Mouse (Mus musculus): ENCODE measurements around the gene Mttp. TPM values are rescaled to one million over a fixed set of nuclear protein-coding genes. Genes with fewer than 3 reads are reported as not detected.
"Not testable (repeated sequence)": the region's sequence is repeated elsewhere in the genome, so short reads cannot be mapped to it uniquely, and the experiment has no call there.

The Mttp gene
- polyA plus RNA-seq, 1 experiment: 7.4 TPM

DNA sequence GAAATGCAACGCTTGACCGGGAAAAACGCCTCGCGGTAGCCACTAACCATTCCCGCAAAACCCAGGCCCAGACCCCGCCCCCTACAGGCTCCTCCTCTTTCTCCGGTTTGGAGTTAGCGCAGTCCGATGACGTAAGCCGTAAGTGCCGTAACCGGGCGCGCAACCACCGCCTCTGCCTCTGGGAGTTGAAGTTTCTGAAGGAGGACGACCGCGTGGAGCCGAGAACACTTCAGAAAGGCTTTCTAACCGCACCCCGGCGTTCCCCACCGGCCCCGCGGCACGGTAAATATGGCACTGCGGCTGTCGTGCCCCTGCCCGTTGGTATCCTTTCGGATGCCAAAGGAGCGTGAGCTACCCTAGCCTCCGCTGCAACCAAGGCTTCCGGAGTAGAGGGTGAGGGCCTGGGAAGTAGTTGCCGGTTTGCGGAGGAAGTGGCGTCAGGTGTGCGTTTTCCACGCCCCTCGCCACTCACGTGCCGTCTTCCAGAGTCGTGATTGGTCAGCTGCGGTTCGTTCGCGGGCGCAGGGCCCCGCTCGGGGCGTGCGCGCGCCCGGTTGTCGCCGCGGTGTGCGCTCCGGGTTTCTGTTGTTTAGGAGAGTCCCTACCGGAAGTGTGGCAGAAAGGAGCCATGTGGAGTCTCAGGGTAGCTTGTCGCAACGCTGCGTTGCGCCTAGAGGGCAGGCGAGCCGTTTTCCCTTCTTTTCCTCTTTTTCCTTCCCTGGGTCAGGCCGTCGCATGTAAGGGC, 1.3 kb downstream of the Mttp start, which contains the start of gene Trmt10a:
Gene Trmt10a (plus strand): TSS at position 134 of the 745 bp plus-strand sequence.
- Histone ChIP-seq H3K4me3 (replicated peaks; ENCODE audit: insufficient read depth, low read depth, low read length) (peak within 1 kb of the TSS; percentile 85), H3K27ac (ENCODE audit: insufficient read depth, low read length) (peak within 1 kb of the TSS; percentile 85), H3K4me1 (ENCODE audit: control insufficient read depth, insufficient read depth, low read length) (no peaks in the 10 kb centered on the region), H3K27me3 (ENCODE audit: control insufficient read depth, insufficient read depth, low read length) (no peaks in the 10 kb centered on the region)
- peak; percentile 81; the same call in 1 of the 2 replicates for TF ChIP-seq POLR2A (IDR thresholded peaks at IDR 0.05; ENCODE audit: borderline replicate concordance, insufficient read depth, low read length)
- TF ChIP-seq CTCF (IDR thresholded peaks at IDR 0.05; ENCODE audit: borderline replicate concordance, insufficient read depth, low read depth, low read length): no peak
- WGBS: under 1% methylated on average over 70 of the region's 70 CpGs
- DNase-seq: peak; percentile 99

DNA sequence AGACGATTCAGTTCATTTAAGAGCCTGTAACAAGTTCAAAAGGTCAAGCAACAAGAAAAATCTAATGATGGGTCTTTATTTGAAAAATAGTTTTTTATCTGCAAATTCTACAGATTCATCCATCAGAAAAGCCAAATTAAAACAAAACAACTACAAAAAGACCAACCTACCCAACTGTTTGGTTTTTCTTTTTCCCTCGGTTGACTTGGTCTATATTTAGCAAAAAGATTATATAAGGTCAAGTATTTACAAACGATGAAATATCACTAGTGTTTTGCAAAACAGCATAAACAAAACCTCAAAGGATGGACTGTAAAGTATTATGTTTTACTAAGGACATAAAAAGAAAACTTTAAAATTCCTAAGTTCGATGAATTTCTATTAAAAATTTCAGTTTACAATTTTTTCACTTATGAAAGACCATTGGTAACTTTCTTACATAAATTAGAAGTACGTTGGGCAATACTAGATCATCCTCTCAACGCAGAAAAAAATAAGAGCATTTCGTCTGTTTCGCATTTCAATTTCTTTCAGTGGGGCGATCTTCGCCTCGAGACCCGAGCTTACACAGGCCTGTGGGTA, 1.9 kb downstream of the Mttp start:
- TF ChIP-seq POLR2A (IDR thresholded peaks at IDR 0.05; ENCODE audit: borderline replicate concordance, insufficient read depth, low read length) (no peak), CTCF (IDR thresholded peaks at IDR 0.05; ENCODE audit: borderline replicate concordance, insufficient read depth, low read depth, low read length) (no peak)
- H3K4me3 ChIP-seq (replicated peaks; ENCODE audit: insufficient read depth, low read depth, low read length): peak overlapping the region; percentile 56
- 1% methylated on average over 12 of the region's 12 CpGs for WGBS
- peak overlapping the region; percentile 52; the same call in 1 of the 2 replicates for H3K27ac ChIP-seq (ENCODE audit: insufficient read depth, low read length)
- peak in 1 of 2 experiments; percentile 12 for DNase-seq
- no peaks in the 10 kb centered on the region for H3K27me3 ChIP-seq (ENCODE audit: control insufficient read depth, insufficient read depth, low read length)
- no peaks in the 10 kb centered on the region for H3K4me1 ChIP-seq (ENCODE audit: control insufficient read depth, insufficient read depth, low read length)

DNA sequence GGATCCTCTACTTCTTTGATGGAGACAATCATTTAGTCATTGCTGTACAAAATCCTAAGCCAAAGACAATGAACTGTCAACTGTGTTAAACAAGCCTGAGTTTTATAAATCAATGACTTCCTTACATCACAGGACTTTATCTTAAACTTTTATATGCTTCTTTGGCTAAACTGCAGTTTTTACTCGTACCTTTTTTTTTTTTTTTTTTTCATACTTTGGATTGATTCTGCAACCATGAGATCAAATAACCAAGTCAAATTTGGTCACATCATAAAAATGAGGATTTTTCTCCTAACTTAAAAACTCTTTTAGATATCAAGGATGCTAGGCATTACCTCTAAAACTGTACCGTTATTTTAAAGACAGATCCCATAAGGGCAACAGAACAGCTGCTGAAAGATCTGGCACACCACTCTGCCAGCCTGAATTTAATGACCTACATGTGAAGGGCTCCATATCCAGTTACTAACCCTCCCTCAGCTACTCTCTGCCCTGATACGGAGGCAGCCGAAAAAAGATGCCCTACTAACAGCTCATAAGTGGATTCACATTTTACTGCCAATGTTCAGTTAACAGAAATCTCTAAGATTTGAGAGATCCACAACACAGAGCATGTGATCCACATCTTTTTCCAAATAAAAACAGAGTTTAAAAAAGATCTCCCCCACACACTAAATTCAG, 2.6 kb downstream of the Mttp start:
- TF ChIP-seq POLR2A (IDR thresholded peaks at IDR 0.05; ENCODE audit: borderline replicate concordance, insufficient read depth, low read length) (no peak), CTCF (IDR thresholded peaks at IDR 0.05; ENCODE audit: borderline replicate concordance, insufficient read depth, low read depth, low read length) (no peak)
- no peaks in the 10 kb centered on the region for H3K4me1 ChIP-seq (ENCODE audit: control insufficient read depth, insufficient read depth, low read length)
- DNase-seq: peak in 1 of 2 experiments; percentile 38
- no peaks in the 10 kb centered on the region for H3K27me3 ChIP-seq (ENCODE audit: control insufficient read depth, insufficient read depth, low read length)
- H3K27ac ChIP-seq (ENCODE audit: insufficient read depth, low read length): peak overlapping the region; percentile 58
- no peak overlapping the region for H3K4me3 ChIP-seq (replicated peaks; ENCODE audit: insufficient read depth, low read depth, low read length)
- WGBS: 15% methylated on average over 4 of the region's 4 CpGs

DNA sequence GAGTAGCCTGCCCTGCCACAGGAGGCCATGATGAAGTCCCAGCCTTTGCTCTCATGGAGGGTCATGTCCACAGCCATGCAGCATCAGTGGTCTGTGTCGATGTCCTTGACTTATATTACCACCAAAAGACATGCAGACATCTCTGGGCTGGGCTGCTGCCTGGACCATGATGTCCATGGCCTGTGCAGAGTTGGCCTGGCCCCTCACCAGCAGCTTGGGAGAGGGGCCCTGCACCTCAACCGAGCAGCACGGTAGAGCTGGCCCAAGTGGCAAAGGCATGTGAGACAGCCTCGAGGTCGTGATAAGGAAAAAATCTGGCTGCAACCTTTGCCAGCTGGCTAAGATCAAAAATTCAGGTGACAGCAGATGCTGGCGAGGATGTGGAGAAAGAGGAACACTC, 5.1 kb downstream of the Mttp start:
- TF ChIP-seq POLR2A (IDR thresholded peaks at IDR 0.05; ENCODE audit: borderline replicate concordance, insufficient read depth, low read length) (no peak), CTCF (IDR thresholded peaks at IDR 0.05; ENCODE audit: borderline replicate concordance, insufficient read depth, low read depth, low read length) (no peak)
- no peaks in the 10 kb centered on the region for H3K4me1 ChIP-seq (ENCODE audit: control insufficient read depth, insufficient read depth, low read length)
- H3K4me3 ChIP-seq (replicated peaks; ENCODE audit: insufficient read depth, low read depth, low read length): no peak overlapping the region
- no peaks in the 10 kb centered on the region for H3K27me3 ChIP-seq (ENCODE audit: control insufficient read depth, insufficient read depth, low read length)
- DNase-seq: no peak
- H3K27ac ChIP-seq (ENCODE audit: insufficient read depth, low read length): no peak overlapping the region
- WGBS: 46% methylated on average over 6 of the region's 6 CpGs

DNA sequence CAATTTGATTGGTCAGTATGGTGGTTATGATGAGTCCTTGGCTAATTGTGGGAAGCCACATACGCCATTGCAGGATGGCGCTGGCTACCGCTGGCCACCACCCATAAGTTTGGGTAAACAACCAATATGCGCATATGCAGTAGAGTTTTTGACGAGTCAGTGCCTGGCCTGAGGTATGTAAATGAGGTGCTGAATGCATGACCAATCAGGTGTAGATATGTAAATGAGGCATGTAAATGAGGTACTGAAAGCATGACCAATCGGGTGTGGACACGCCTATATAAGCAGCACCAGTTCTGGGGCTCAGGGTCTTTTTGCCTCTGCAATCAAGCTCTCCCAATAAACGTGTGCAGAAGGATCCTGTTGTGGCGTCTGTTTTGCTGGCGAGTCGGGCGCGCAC, 6.6 kb downstream of the Mttp start:
- not testable (repeated sequence) for H3K27me3 ChIP-seq (ENCODE audit: control insufficient read depth, insufficient read depth, low read length); H3K4me1 ChIP-seq (ENCODE audit: control insufficient read depth, insufficient read depth, low read length); H3K27ac ChIP-seq (ENCODE audit: insufficient read depth, low read length); DNase-seq; H3K4me3 ChIP-seq (replicated peaks; ENCODE audit: insufficient read depth, low read depth, low read length)
- WGBS: 81% methylated on average over 13 of the region's 13 CpGs

DNA sequence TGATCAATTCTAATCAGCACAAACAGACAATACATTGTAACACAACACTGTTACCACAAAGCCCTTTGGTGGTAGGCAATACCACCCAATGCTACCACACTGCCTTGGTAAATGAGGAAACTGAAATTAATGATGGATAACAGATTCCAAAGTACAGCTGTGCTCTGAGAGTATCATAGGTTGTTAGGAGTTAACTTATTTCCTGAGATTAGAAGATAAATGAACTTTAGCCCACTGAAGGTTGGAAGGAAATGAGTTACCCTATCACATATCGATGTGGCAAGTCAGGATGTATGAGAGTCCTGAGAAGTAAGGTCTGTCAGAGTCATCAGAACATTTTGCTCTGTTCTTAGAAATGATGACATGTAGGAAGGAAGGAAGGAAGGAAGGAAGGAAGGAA, 10.2 kb downstream of the Mttp start:
- TF ChIP-seq CTCF (IDR thresholded peaks at IDR 0.05; ENCODE audit: borderline replicate concordance, insufficient read depth, low read depth, low read length) (no peak), POLR2A (IDR thresholded peaks at IDR 0.05; ENCODE audit: borderline replicate concordance, insufficient read depth, low read length) (no peak)
- WGBS: 93% methylated on average over 1 of the region's 1 CpGs
- no peak for DNase-seq
- no peak overlapping the region for H3K4me3 ChIP-seq (replicated peaks; ENCODE audit: insufficient read depth, low read depth, low read length)
- no peaks in the 10 kb centered on the region for H3K27me3 ChIP-seq (ENCODE audit: control insufficient read depth, insufficient read depth, low read length)
- no peak overlapping the region for H3K27ac ChIP-seq (ENCODE audit: insufficient read depth, low read length)
- H3K4me1 ChIP-seq (ENCODE audit: control insufficient read depth, insufficient read depth, low read length): no peaks in the 10 kb centered on the region

DNA sequence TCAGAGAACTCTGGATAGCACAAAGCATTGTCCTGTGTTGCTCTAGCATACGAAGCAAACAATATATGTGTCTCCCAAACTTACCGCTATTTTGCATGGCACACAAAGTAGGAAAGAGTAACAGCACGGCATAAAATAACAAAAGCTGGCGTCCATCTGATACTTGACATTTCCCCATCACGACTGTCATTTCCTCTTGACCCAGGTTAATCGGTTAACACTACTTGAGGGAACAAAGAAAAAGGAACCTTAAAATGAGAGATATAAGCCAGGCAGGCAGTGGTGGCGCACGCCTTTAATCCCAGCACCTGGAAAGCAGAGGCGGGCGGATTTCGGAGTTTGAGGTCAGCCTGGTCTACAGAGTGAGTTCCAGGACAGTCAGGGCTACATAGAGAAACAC, 10.9 kb downstream of the Mttp start:
- Histone ChIP-seq H3K27me3 (ENCODE audit: control insufficient read depth, insufficient read depth, low read length) (no peaks in the 10 kb centered on the region), H3K4me3 (replicated peaks; ENCODE audit: insufficient read depth, low read depth, low read length) (no peak overlapping the region), H3K27ac (ENCODE audit: insufficient read depth, low read length) (no peak overlapping the region), H3K4me1 (ENCODE audit: control insufficient read depth, insufficient read depth, low read length) (no peaks in the 10 kb centered on the region)
- TF ChIP-seq POLR2A (IDR thresholded peaks at IDR 0.05; ENCODE audit: borderline replicate concordance, insufficient read depth, low read length) (no peak), CTCF (IDR thresholded peaks at IDR 0.05; ENCODE audit: borderline replicate concordance, insufficient read depth, low read depth, low read length) (no peak)
- WGBS: 88% methylated on average over 11 of the region's 11 CpGs
- DNase-seq: no peak

DNA sequence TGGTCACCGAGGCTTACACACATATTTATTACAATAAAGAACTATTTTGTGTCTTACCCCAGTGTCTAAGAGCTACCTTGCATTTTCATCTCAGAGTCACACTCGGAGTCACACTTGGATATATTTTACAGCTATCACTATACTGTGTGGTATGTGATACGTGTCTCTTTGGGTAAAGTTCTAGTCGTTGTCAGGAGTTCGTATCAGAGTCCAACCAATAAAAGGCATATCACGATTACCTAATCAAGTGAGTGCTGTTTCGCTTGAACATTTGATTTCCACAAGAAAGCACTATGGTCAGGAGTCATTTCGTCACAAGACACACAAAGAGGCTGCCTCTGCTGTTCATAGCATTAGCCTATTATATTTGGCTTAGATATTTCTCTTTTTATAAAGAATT, 11.3 kb downstream of the Mttp start:
- no peak for DNase-seq
- Histone ChIP-seq H3K4me3 (replicated peaks; ENCODE audit: insufficient read depth, low read depth, low read length) (no peak overlapping the region), H3K27ac (ENCODE audit: insufficient read depth, low read length) (no peak overlapping the region), H3K27me3 (ENCODE audit: control insufficient read depth, insufficient read depth, low read length) (no peaks in the 10 kb centered on the region), H3K4me1 (ENCODE audit: control insufficient read depth, insufficient read depth, low read length) (no peaks in the 10 kb centered on the region)
- TF ChIP-seq CTCF (IDR thresholded peaks at IDR 0.05; ENCODE audit: borderline replicate concordance, insufficient read depth, low read depth, low read length) (no peak), POLR2A (IDR thresholded peaks at IDR 0.05; ENCODE audit: borderline replicate concordance, insufficient read depth, low read length) (no peak)
- WGBS: 84% methylated on average over 8 of the region's 8 CpGs
